Comparison of ENCODE assay signal across 13 mouse cellular contexts in the genomic region with DNA sequence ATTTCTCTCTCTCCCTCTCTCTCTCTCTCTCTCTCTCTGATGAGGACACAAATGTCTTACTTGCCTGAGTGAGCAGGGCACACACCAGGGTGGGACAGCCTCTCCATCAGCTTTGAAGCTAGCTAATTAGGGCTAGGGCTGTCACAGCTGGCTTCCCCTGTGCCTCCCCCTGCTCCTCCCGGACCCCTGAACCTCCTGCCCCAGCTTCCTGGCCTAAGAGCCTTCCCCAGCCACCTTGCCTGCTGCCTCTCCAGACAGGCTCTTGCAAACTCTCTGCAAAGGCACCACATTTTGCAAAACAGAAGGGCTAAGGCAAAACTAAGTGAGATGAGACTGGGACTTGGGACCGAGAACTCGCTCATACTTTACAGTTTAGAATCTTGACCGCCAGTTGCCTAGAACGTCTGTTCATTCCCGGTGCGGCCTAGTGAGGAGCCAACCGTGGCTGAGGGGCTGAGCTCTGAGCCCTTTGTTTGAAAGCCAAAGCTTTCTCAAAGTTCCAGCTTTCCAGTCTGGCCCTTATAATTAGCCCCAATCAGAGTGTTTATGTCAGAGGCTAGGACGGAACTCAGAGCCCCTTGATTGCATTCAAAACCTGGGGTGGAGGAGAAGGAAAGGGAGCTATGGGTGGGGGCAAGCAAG. TPM values are rescaled to one million over a fixed set of nuclear protein-coding genes. Genes with fewer than 3 reads are reported as not detected.
DNase-seq lines count a peak whose midpoint lies in the region; ATAC-seq and TF ChIP-seq lines count a peak whose summit lies in the region.
"Had no signal": no experiment of that assay in that cellular context is flagged by ENCODE, and none has a peak within 500 bp of the region (broad histone marks: within the 10 kb centered on the region; RNA-seq: fewer than 3 reads in every experiment).

No protein-coding gene starts in this region.

- no peak for TF ChIP-seq POLR2A in cerebellum, adult 2 months (IDR thresholded peaks at IDR 0.05; ENCODE audit: borderline replicate concordance, insufficient read depth, low read length)

- H3K36me3 ChIP-seq in kidney, embryonic 14.5 days (ENCODE audit: control insufficient read depth, insufficient read depth, low read length) = no peaks in the 10 kb centered on the region; the same call in 1 of the 2 replicates
- H3K36me3 ChIP-seq in embryonic facial prominence, embryonic 14.5 days (ENCODE audit: control insufficient read depth, insufficient read depth, low read length) = peaks cover 9% of the 10 kb centered on the region
- peaks cover 15% of the 10 kb centered on the region; the same call in 1 of the 2 replicates for H3K36me3 ChIP-seq in limb, embryonic 12.5 days

- H3K9me3 ChIP-seq in kidney, embryonic 14.5 days (ENCODE audit: control insufficient read depth, low read length) = no peaks in the 10 kb centered on the region
- no peaks in the 10 kb centered on the region for H3K9me3 ChIP-seq in embryonic facial prominence, embryonic 14.5 days (ENCODE audit: control insufficient read depth, low read length)
- no peaks in the 10 kb centered on the region for H3K9me3 ChIP-seq in limb, embryonic 12.5 days

- 0 out of 2 replicates have a peak, but pooled peaks cover 4% of the 10 kb centered on the region for H3K27me3 ChIP-seq in kidney, embryonic 14.5 days (ENCODE audit: control insufficient read depth, insufficient read depth, low read length)
- H3K27me3 ChIP-seq in embryonic facial prominence, embryonic 14.5 days (replicated peaks; ENCODE audit: control insufficient read depth, insufficient read depth, low read length) = no peaks in the 10 kb centered on the region
- no peaks in the 10 kb centered on the region for H3K27me3 ChIP-seq in limb, embryonic 12.5 days
- H3K27me3 ChIP-seq in cerebellum, adult 2 months (ENCODE audit: control insufficient read depth, insufficient read depth, low read length) = no peaks in the 10 kb centered on the region

- peak overlapping the region; percentile 84 for H3K27ac ChIP-seq in kidney, embryonic 14.5 days (ENCODE audit: low read depth, low read length)
- peak overlapping the region; percentile 93 for H3K27ac ChIP-seq in embryonic facial prominence, embryonic 14.5 days (replicated peaks; ENCODE audit: low read depth, low read length)
- peak overlapping the region; percentile 100 for H3K27ac ChIP-seq in limb, embryonic 12.5 days
- H3K27ac ChIP-seq in cerebellum, adult 2 months (ENCODE audit: insufficient read depth, low read length) = no peak overlapping the region

- peak overlapping the region; percentile 15 for H3K4me2 ChIP-seq in kidney, embryonic 14.5 days (replicated peaks; ENCODE audit: low read depth, low read length)
- H3K4me2 ChIP-seq in embryonic facial prominence, embryonic 14.5 days (ENCODE audit: low read depth, low read length) = peak overlapping the region; percentile 35
- H3K4me2 ChIP-seq in limb, embryonic 12.5 days = peak overlapping the region; percentile 74

- TF ChIP-seq CTCF in cerebellum, adult 2 months (IDR thresholded peaks at IDR 0.05; ENCODE audit: borderline replicate concordance, insufficient read depth, low read depth, low read length) = no peak

- DNase-seq in kidney, adult 9 months = no peak
- peak; percentile 62 for DNase-seq in embryo, embryonic 11 days
- DNase-seq in embryonic facial prominence, embryonic 14.5 days (ENCODE audit: low spot score) = peak; percentile 78
- no peak for DNase-seq in adrenal gland, adult 8-10 months
- no peak for DNase-seq in cerebellum, adult 2 months
- no peak for DNase-seq in urinary bladder, postnatal 25 days (ENCODE audit: low spot score)
- DNase-seq: cerebellum, postnatal 36 days had no signal

- 8% methylated on average over 9 of the region's 9 CpGs for WGBS in kidney, embryonic 14.5 days
- 8% methylated on average over 9 of the region's 9 CpGs for WGBS in embryonic facial prominence, embryonic 14.5 days
- WGBS in limb, embryonic 12.5 days = 6% methylated on average over 9 of the region's 9 CpGs
- 42% methylated on average over 9 of the region's 9 CpGs for WGBS in cerebellum, adult 2 months

- peaks cover 46% of the 10 kb centered on the region for H3K4me1 ChIP-seq in kidney, embryonic 14.5 days (ENCODE audit: control insufficient read depth, insufficient read depth, low read length)
- H3K4me1 ChIP-seq in embryonic facial prominence, embryonic 14.5 days (ENCODE audit: control insufficient read depth, insufficient read depth, low read length) = peaks cover 38% of the 10 kb centered on the region
- peaks cover 40% of the 10 kb centered on the region for H3K4me1 ChIP-seq in limb, embryonic 12.5 days (replicated peaks)
- no peaks in the 10 kb centered on the region for H3K4me1 ChIP-seq in cerebellum, adult 2 months (ENCODE audit: control insufficient read depth, insufficient read depth, low read length)

- H3K9ac ChIP-seq in kidney, embryonic 14.5 days (ENCODE audit: low read depth, low read length) = peak overlapping the region; percentile 0; the same call in 1 of the 2 replicates
- peak overlapping the region; percentile 48 for H3K9ac ChIP-seq in embryonic facial prominence, embryonic 14.5 days (ENCODE audit: low read depth, low read length)
- peak overlapping the region; percentile 51 for H3K9ac ChIP-seq in limb, embryonic 12.5 days (replicated peaks)

- H3K4me3 ChIP-seq in kidney, embryonic 14.5 days (ENCODE audit: low read length) = no peak overlapping the region
- no peak overlapping the region for H3K4me3 ChIP-seq in embryonic facial prominence, embryonic 14.5 days (ENCODE audit: low read depth, low read length)
- H3K4me3 ChIP-seq in limb, embryonic 12.5 days (replicated peaks) = peak overlapping the region; percentile 13; the same call in 1 of the 2 replicates
- no peak overlapping the region for H3K4me3 ChIP-seq in cerebellum, adult 2 months (replicated peaks; ENCODE audit: insufficient read depth, low read depth, low read length)

- ATAC-seq in kidney, embryonic 14.5 days (ENCODE audit: low FRiP score, low TSS enrichment) = peak; percentile 84
- peak; percentile 27; the same call in 1 of the 2 replicates for ATAC-seq in embryonic facial prominence, embryonic 14.5 days (ENCODE audit: low read depth)
- ATAC-seq in limb, embryonic 12.5 days (ENCODE audit: insufficient number of reproducible peaks, insufficient read depth, low FRiP score, low TSS enrichment, low read depth) = no peak

RNA-seq across cellular contexts. Expression of a gene that starts 6.6 kb away (rescaled TPM):
- 41.7 and 49.7 TPM in 2 replicates for polyA plus RNA-seq in kidney, embryonic 14.5 days (2014; fragmentation: Nextera tagmentation; extraction: Ambion mirVana)
- polyA plus RNA-seq in embryonic facial prominence, embryonic 14.5 days (2014; fragmentation: Nextera tagmentation; extraction: Ambion mirVana) = 41.7 and 48.9 TPM in 2 replicates
- 77.9 and 82.7 TPM in 2 replicates for polyA plus RNA-seq in limb, embryonic 12.5 days (2016; fragmentation: Nextera tagmentation; extraction: Ambion mirVana)
- total RNA-seq in adrenal gland, adult 8-10 months (2022) = 1 to 10 TPM; 4.8 to 6.9 (median 5.7) TPM
- polyA plus RNA-seq in cerebellum, adult 2 months (2012; rRNA removed) = 2.7 and 2.9 TPM in 2 replicates

RNA-seq across cellular contexts. Expression of a gene that starts 31.5 kb away (rescaled TPM):
- polyA plus RNA-seq in kidney, embryonic 14.5 days (2014; fragmentation: Nextera tagmentation; extraction: Ambion mirVana) = 5.7 and 8.3 TPM in 2 replicates
- 9.5 and 15.7 TPM in 2 replicates for polyA plus RNA-seq in embryonic facial prominence, embryonic 14.5 days (2014; fragmentation: Nextera tagmentation; extraction: Ambion mirVana)
- polyA plus RNA-seq in limb, embryonic 12.5 days (2016; fragmentation: Nextera tagmentation; extraction: Ambion mirVana) = 5.3 and 7.4 TPM in 2 replicates
- under 1 TPM in 1 of 4 experiments, not detected in 3; 0.75 TPM for total RNA-seq in adrenal gland, adult 8-10 months (2022)
- polyA plus RNA-seq in cerebellum, adult 2 months (2012; rRNA removed) = 1.1 and 1.3 TPM in 2 replicates
- total RNA-seq: adrenal gland, adult 18-20 months had no signal
- polyA plus RNA-seq: spleen, adult 2 months had no signal

RNA-seq across cellular contexts. Expression of a gene that starts 52.7 kb away (rescaled TPM):
- polyA plus RNA-seq in kidney, embryonic 14.5 days (2014; fragmentation: Nextera tagmentation; extraction: Ambion mirVana) = 0.40 and 1.4 TPM in 2 replicates
- 0.95 and 1.3 TPM in 2 replicates for polyA plus RNA-seq in embryonic facial prominence, embryonic 14.5 days (2014; fragmentation: Nextera tagmentation; extraction: Ambion mirVana)
- 0.98 and 1.3 TPM in 2 replicates for polyA plus RNA-seq in limb, embryonic 12.5 days (2016; fragmentation: Nextera tagmentation; extraction: Ambion mirVana)
- not detected for total RNA-seq in adrenal gland, adult 8-10 months (2022)
- polyA plus RNA-seq in cerebellum, adult 2 months (2012; rRNA removed) = not detected in 2 replicates
- total RNA-seq: adrenal gland, adult 18-20 months; gastrocnemius, adult 8-10 months; layer of hippocampus, adult 18-20 months had no signal
- polyA plus RNA-seq: spleen, adult 2 months had no signal

RNA-seq across cellular contexts. Expression of a gene that starts 54.6 kb away (rescaled TPM):
- polyA plus RNA-seq in kidney, embryonic 14.5 days (2014; fragmentation: Nextera tagmentation; extraction: Ambion mirVana) = 37.3 and 60.6 TPM in 2 replicates
- polyA plus RNA-seq in embryonic facial prominence, embryonic 14.5 days (2014; fragmentation: Nextera tagmentation; extraction: Ambion mirVana) = 36.1 and 41.2 TPM in 2 replicates
- polyA plus RNA-seq in limb, embryonic 12.5 days (2016; fragmentation: Nextera tagmentation; extraction: Ambion mirVana) = 66.5 and 77.6 TPM in 2 replicates
- 10 to 100 TPM; 29.2 to 48.9 (median 35.7) TPM for total RNA-seq in adrenal gland, adult 8-10 months (2022)
- 64.7 and 66.9 TPM in 2 replicates for polyA plus RNA-seq in cerebellum, adult 2 months (2012; rRNA removed)

Comparison
In these comparisons a context has a peak if more than half of its experiments do, and no peak if none do; other contexts are left out.
1. H3K4me2 ChIP-seq: peak in every context shown above with its lines; median percentile 74 in limb, embryonic 12.5 days; 35 in embryonic facial prominence, embryonic 14.5 days; 15 in kidney, embryonic 14.5 days.
2. H3K9ac ChIP-seq: peak in every context shown above with its lines; median percentile 51 in limb, embryonic 12.5 days; 48 in embryonic facial prominence, embryonic 14.5 days; 0 in kidney, embryonic 14.5 days.
3. DNase-seq: peak in embryo, embryonic 11 days (single experiment) and embryonic facial prominence, embryonic 14.5 days (single experiment); none in kidney, adult 9 months (single experiment), adrenal gland, adult 8-10 months (single experiment), cerebellum, adult 2 months (0 of 2) and urinary bladder, postnatal 25 days (single experiment).
4. RNA of a gene that starts 6.6 kb away (polyA plus RNA-seq): 77.9 to 82.7 TPM in limb, embryonic 12.5 days, 41.7 to 48.9 TPM in embryonic facial prominence, embryonic 14.5 days and 41.7 to 49.7 TPM in kidney, embryonic 14.5 days; 2.7 to 2.9 TPM in cerebellum, adult 2 months; every median in the first group is over 10 times any median in the second.